Mouse (Mus musculus): ENCODE data around the gene Ptbp2. TPM values are rescaled to one million over a fixed set of nuclear protein-coding genes. Genes with fewer than 3 reads are reported as not detected.

Gene Ptbp2
- total RNA-seq, 2 experiments from 2014 or later: 259 to 287 TPM

DNA sequence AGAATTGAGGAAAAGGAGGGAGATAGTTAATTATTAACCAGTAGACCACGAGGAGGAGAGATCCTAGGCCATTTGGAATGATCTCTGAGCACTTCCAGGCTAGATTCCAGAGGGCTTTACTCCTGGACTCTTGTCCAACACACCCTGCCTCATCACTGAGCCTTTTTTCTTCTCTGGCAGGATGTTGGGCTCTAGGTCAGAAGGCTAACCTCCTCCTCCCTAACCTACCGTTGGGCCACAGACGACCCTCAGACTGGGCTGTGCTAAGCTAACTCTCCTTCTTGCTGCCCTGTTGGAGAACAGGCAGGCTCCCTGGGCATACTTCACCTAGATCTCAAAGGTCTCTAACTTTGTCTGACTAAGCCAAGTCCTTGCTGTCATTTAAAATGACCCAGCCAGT is 82.8 kb downstream of the Ptbp2 start:
- DNase-seq: no peak
- intact Hi-C loops (cut with DNase I): no loop called here

DNA sequence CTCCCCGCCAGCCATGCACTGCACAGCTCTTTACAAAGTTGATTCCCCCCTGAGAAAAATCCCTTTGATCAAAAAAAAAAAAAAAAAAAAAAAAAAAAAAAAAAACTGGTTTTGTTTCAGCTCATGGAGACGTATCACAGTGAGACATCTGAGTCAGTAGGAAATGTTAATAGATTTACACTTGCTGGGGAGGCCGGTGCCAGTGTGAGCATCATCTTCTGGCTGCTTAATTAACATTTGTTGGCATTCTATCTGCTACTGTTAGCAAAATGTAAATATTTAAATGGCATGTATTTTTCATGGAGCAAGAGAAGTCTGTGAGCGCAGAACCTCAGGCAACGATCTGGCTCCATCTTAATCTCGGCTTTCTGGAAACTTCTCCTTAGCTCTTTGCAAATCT is 99.5 kb downstream of the Ptbp2 start:
- intact Hi-C loops (cut with DNase I): no loop called here
- DNase-seq: no peak

Small RNAs within 50 kb of the gene (microRNA-seq; reads per million reads assigned to microRNA genes)
- not detected for gene Gm24744
